Mouse (Mus musculus) cerebellum, adult 2 months (tissue): ENCODE measurements around the gene Lrrc71.

Source experiments
- CTCF ChIP-seq: fragments of 200-500 bp; IDR thresholded peaks from 2 replicates; pipeline ENCODE4 v1.5.1; 2011; ENCODE audit warnings: low read depth, mild to moderate bottlenecking, control low read depth, low read length, moderate library complexity, borderline replicate concordance; ENCODE audit not compliant: insufficient read depth
- POLR2A ChIP-seq: fragments of 200-500 bp; IDR thresholded peaks from 2 replicates; pipeline ENCODE4 v1.6.1; 2011; ENCODE audit warnings: low read length, control low read depth, borderline replicate concordance; ENCODE audit not compliant: insufficient read depth

DNA sequence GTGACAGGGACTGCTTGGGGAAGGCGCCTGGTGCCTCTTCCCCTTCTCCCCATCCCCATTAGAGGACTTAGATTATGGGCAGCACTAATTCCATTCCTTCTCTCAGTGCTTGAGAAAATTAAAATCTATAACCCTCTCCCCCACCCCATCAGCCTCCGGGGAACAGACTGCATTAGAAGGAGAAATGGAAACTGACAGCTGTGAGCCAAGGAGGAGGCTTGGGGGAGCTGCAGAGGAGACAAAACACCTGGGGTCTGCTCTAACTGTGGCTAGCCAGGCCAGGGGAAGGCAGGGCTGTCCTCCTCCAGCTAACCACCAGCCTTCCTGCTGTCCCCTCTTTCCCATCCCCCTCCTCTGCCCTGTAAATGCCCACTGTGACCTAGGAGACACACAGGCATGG is 30.7 kb upstream of the Lrrc71 start:
- TF ChIP-seq CTCF (no peak), POLR2A (no peak)
